Mouse (Mus musculus) cerebellum, adult 11 months (tissue): ENCODE measurements at regions not wholly inside any gene's neighbourhood (a gene's known extent, or its start where the extent isn't known, plus 50 kb on each side); places are given as distances from the start of the nearest gene placed in this dataset.
"Not testable (repeated sequence)": the region's sequence is repeated elsewhere in the genome, so short reads cannot be mapped to it uniquely, and the experiment has no call there.

ENCODE experiments used
- DNase-seq: peaks from one replicate; pipeline ENCODE4 v3.0.0; 2022

- no peak for DNase-seq
These were observed 187.9 kb upstream of the Pik3r1 start for GRCm38 (mm10) chr13:101955806-101956418.

DNA sequence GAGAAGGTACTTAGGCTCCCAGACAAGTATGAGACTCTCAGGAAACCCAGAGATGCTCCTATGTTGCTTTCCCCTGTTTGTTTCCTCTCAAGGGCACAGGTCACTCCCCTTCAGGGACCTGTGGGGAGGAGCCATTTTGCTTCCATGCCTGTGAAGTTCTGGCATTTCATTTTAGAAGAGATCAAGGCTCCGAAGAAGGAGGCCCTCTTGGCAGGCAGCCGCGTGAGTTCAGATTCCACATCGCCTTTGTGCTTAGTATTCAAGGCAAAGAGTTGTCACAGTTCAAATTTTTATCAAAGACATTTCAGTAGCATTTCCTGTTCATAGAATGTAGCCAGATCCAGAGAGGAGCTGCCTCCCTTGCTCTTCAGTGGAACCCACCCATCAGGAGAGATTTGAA is 189.8 kb upstream of the Pik3r1 start:
- no peak for DNase-seq

- no peak for DNase-seq
These were observed 197.5 kb upstream of the Pik3r1 start for GRCm38 (mm10) chr13:101965537-101965936.

GRCm38 (mm10) chr13:101966799-101967397 is 198.9 kb upstream of the Pik3r1 start:
- DNase-seq = no peak

DNA sequence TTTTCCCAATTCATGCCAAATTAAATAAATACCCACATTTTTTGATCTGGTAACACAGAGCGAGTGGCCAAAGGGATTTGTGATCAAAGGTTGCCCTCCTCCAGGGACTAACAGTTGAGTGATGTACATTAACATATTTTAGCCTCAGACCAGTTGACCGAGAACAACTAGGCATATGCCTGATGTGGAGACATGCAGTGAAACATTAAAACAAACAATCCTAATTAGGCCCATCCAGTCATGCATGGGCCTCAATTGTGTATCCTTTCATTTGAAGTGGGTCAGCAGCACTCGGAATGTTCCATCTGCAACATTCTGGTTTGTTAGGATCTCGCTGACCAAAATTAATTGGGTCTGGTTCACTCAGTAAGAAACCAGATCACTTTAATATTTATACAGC is 199.4 kb upstream of the Pik3r1 start:
- DNase-seq = no peak

GRCm38 (mm10) chr13:101976766-101977165 is 208.7 kb upstream of the Pik3r1 start:
- no peak for DNase-seq

DNA sequence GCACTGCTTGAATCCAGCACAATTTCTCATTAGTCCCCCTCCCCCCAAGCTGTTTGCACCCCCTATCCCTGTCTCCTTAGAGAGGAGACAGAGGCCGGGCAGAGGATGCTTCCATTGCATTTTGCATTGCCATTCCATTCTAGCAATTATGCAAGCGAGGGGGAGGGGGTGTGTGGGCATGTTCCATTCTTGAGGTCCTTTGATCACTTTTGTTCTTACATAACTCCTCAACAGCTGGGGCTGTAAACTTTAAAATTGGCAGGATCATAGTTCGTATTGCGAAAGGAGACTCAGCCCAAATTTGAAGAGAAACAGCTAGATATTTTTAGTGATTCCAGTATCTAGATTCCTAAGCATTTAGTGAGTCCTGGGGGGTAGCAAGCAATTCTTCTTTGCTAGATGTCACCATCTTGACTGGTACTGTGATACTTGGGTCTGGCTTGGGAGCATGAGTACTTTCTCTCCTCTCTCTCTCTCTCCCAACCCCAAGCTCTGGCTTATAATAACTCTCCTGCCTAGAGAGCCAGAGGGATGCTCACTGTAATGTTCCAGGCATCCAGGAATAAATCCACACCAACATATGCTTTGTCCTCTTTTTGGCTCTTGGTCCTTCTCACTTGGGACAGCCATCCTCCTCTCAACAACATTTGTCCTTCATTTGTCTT is 212.3 kb upstream of the Pik3r1 start:
- no peak for DNase-seq

- no peak for DNase-seq
These were observed 220.8 kb upstream of the Pik3r1 start for GRCm38 (mm10) chr13:101988637-101989413.

DNA sequence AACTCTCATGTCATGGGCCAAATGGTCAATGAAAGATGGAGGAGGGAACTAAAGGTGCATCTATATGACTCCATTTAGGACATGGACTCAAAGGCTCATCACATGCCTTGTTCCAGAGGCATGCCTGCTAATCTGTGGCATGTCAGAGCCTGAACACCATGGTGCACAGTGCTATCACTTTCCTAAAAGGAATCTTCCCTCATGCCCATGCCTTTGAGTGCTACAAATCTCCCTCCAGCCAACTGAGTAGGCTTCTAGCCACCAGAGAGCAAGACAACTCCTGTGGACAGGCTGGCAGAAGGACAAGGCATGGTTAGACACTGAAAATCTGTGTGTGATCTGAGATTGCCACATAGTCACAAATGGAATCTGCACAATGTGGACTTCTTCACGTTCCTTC is 223.7 kb upstream of the Pik3r1 start:
- DNase-seq = no peak

GRCm38 (mm10) chr13:101994779-101995178 is 226.8 kb upstream of the Pik3r1 start:
- no peak for DNase-seq

GRCm38 (mm10) chr13:101995529-101995928 is 227.5 kb upstream of the Pik3r1 start:
- no peak for DNase-seq

DNA sequence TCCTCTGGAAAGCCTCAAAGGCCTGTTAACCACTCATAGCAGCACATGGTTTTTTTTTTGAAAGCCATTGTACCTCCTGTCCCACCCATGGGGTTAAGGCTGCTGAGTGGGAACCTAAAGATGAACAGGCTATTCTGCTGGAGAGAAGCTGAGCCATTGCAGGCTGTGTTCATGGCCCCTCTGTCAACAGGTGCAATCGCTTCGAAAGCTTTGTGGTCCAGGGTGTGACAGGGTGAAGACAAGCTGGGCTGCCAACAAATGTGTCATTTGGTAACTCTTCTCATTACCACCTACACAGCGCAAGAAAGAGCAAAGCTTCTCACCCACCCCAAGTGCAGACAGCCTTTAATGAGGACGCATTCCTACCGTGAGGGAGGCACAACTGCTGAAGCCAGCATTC is 228.1 kb upstream of the Pik3r1 start:
- no peak for DNase-seq

- no peak for DNase-seq
These were observed 229.4 kb upstream of the Pik3r1 start for GRCm38 (mm10) chr13:101997415-101997814.

GRCm38 (mm10) chr13:102006565-102006964 is 238.5 kb upstream of the Pik3r1 start:
- no peak for DNase-seq

GRCm38 (mm10) chr13:102011965-102012364 is 243.9 kb upstream of the Pik3r1 start:
- DNase-seq = no peak

DNA sequence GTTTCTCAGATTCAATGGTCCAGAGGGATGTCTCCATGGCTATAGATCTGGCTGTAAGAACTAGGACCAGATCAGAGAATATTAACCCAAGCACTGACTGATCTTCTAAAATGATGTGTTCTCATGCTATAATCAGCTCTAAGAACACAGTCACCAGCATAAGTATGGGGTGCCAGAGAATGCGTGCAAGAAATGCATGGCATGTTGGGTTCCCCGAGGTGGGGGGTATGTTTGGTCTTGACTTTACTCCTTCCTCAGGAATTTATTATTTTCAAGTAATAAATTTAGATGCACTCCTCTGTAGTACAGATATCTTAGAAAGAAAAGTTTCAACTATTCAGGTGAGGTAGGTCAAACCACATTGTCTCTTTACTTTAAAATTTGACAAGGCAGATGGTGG is 246.5 kb upstream of the Pik3r1 start:
- no peak for DNase-seq

DNA sequence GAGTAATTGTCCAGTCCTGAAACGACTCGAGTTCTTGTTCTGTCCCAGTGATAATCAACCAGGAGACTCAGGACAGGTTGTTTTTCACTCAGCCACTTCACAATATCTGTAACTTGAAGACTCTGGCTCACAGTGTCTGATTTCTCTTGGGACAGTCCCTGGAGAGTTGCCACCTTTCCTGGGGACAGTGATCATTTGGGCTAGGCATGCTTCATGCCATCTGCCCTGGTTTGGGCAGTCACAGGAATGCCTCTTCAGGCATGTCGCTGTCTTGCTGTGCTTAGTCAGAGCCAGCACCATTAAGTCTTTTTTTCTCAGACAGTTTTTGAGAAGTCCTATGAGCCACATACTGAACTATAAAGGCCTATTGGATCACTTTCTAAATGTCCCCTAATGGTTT is 246.9 kb upstream of the Pik3r1 start:
- no peak for DNase-seq

DNA sequence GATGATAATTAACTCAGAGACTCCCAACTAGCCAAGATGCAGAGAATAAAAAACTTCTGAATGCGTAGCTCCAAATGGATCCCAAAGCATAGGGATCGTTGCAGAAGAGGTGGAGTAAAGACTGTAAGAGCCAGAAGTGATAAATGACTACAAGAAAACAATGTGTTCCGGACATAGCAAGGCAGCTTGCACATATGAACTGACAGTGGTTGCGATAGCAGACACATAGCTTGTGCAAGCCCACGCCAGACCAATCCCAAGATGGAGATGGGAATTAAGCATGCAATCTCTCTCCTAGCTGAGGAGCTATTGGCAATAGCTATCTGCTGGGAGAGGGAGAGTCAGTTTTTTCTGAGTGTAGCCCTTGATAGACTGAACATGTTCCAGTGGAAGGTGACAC is 248.5 kb upstream of the Pik3r1 start:
- DNase-seq = no peak

- DNase-seq = no peak
These were observed 254.3 kb upstream of the Pik3r1 start for GRCm38 (mm10) chr13:102022273-102022672.

- DNase-seq = no peak
These were observed 254.7 kb upstream of the Pik3r1 start for GRCm38 (mm10) chr13:102022757-102023156.

GRCm38 (mm10) chr13:102023624-102024023 is 255.6 kb upstream of the Pik3r1 start:
- no peak for DNase-seq

- no peak for DNase-seq
These were observed 257.1 kb upstream of the Pik3r1 start for GRCm38 (mm10) chr13:102025138-102025537.

DNA sequence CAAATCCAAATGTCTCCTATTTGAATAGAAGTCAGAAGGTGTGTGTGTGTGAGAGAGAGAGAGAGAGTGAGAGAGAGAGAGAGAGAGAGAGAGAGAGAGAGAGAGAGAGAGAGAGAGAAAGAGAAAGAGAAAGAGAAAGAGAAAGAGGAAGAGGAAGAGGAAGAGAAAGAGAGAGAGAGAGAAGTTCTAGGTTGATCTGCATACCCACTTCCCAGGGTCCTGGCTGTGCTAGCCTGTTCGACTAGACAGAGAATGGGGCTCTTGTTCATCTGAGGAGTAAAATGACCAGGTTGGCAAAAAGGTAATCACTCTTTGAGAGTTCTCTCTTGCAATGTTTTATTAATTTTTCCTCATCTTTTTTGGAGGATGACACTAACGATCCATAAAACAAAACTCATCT is 257.5 kb upstream of the Pik3r1 start:
- not testable (repeated sequence) for DNase-seq

DNA sequence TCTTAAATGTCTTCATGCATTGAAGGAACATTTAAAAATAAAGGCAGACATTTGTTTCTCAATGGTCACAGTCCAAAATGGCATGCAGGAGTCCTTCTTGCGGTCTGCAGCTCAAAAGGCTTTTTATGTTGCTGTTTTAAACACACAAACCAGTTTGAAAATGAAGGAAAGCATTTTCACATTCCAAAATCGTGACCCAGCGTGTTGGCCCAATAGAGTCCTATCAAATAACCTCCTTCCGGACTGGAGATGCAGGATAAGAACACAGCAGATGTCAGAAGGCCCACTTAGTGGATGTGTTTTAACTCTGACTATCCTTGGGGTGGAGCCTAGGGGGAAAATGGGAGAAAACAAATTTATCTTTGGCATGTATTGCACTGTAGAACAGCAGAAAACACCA is 263.4 kb upstream of the Pik3r1 start:
- DNase-seq = no peak
